ENCODE assay signal across 8 mouse cellular contexts in the genomic region with DNA sequence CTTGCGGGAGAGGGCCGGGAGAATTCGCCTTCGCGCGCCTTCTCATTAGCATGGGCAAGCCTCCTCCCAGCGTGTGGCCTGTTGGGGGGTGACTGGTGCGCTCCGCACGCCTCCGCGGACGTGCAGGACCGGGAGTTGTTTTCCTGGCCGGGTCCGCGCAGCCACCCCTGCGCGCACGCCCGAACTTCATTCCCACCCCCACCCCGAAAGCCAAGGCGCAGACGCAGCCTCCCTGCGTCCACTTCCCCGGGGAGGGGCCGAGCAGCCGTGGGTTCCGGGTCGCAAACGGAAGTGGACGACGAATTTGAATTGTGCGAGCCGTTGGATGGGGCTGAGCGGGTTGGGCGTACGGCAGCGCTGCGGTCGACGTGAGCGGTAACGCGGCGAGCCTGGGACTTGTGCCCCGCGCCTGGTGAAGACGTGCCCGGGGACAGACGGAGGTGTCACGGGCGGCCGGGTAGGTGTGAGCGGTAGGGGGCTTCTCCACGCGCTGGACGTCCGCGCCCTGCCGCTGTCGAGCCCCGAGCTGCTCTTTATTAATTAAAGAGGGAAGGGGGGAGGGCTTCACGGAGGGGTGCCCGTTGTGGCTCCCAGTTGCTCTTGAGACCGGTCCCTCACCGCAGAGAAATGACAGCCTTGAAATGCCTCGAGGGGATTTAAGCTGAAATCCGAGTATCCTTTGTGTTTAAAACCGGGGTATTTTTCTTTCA. TPM values are rescaled to one million over a fixed set of nuclear protein-coding genes. Genes with fewer than 3 reads are reported as not detected.
DNase-seq lines count a peak whose midpoint lies in the region; ATAC-seq and TF ChIP-seq lines count a peak whose summit lies in the region.

A gene (plus strand): TSS at position 74 of the 710 bp plus-strand sequence.

- H3K27ac ChIP-seq in hindbrain, embryonic 10.5 days = peak within 1 kb of the TSS; percentile 96
- peak within 1 kb of the TSS; percentile 82 for H3K27ac ChIP-seq in lung, postnatal 0 days (ENCODE audit: low read length)

- ATAC-seq in frontal cortex, adult (ENCODE audit: low TSS enrichment) = peak; percentile 98
- peak; percentile 98 for ATAC-seq in lung, postnatal 0 days

- no peaks in the 10 kb centered on the region for H3K9me3 ChIP-seq in hindbrain, embryonic 10.5 days
- H3K9me3 ChIP-seq in lung, postnatal 0 days (ENCODE audit: low read length) = no peaks in the 10 kb centered on the region

- H3K4me1 ChIP-seq in hindbrain, embryonic 10.5 days (replicated peaks) = peaks cover 21% of the 10 kb centered on the region
- H3K4me1 ChIP-seq in lung, postnatal 0 days (ENCODE audit: insufficient read depth, low read depth, low read length) = no peaks in the 10 kb centered on the region

- H3K4me2 ChIP-seq in lung, postnatal 0 days (replicated peaks; ENCODE audit: low read depth, low read length) = peak within 1 kb of the TSS; percentile 75

- no peak for TF ChIP-seq CTCF in lung, postnatal 0 days (IDR thresholded peaks at IDR 0.05)

- no peaks in the 10 kb centered on the region for H3K27me3 ChIP-seq in hindbrain, embryonic 10.5 days (ENCODE audit: insufficient read depth, poor library complexity, severe bottlenecking)
- H3K27me3 ChIP-seq in lung, postnatal 0 days (replicated peaks; ENCODE audit: insufficient read depth, low read length) = no peaks in the 10 kb centered on the region

- peak within 1 kb of the TSS; percentile 75 for H3K4me3 ChIP-seq in hindbrain, embryonic 10.5 days
- H3K4me3 ChIP-seq in lung, postnatal 0 days (ENCODE audit: low read depth, low read length) = peak within 1 kb of the TSS; percentile 89

- WGBS in hindbrain, embryonic 10.5 days = under 1% methylated on average over 70 of the region's 70 CpGs
- under 1% methylated on average over 70 of the region's 70 CpGs for WGBS in lung, postnatal 0 days

- TF ChIP-seq EP300 in lung, postnatal 0 days (IDR thresholded peaks at IDR 0.05) = no peak; the same call in 1 of the 2 replicates

- peak; percentile 95 for DNase-seq in MN1 (ENCODE audit: low spot score)
- DNase-seq in cerebellum, adult 9-10 months = peak; percentile 84
- peak; percentile 97 for DNase-seq in hindbrain, embryonic 10.5 days (ENCODE audit: low spot score)
- DNase-seq in layer of hippocampus, adult 9-11 months = peak; percentile 80
- peak; percentile 96 for DNase-seq in lung, postnatal 0 days (ENCODE audit: low spot score)
- DNase-seq in ovary, postnatal 14 days (ENCODE audit: low spot score) = peak; percentile 76
- DNase-seq in thymus, postnatal 14 days = peak; percentile 87

- peaks cover 26% of the 10 kb centered on the region for H3K36me3 ChIP-seq in hindbrain, embryonic 10.5 days
- 0 out of 2 replicates have a peak, but pooled peaks cover 4% of the 10 kb centered on the region for H3K36me3 ChIP-seq in lung, postnatal 0 days (ENCODE audit: insufficient read depth, low read length)

- peak within 1 kb of the TSS; percentile 72 for H3K9ac ChIP-seq in lung, postnatal 0 days (replicated peaks; ENCODE audit: low read depth)

RNA-seq across cellular contexts. Expression of the gene that starts here (rescaled TPM):
- 37.0 and 44.2 TPM in 2 replicates for polyA plus RNA-seq in hindbrain, embryonic 10.5 days (2016; fragmentation: Nextera tagmentation; extraction: Ambion mirVana)
- 7.5 and 9.1 TPM in 2 replicates for polyA plus RNA-seq in lung, postnatal 0 days (2015; fragmentation: Nextera tagmentation; extraction: Ambion mirVana)

Comparison
In these comparisons a context has a peak if more than half of its experiments do, and no peak if none do; other contexts are left out.
1. Peak in every context shown above with its lines: DNase-seq, ATAC-seq, H3K4me3 ChIP-seq and H3K27ac ChIP-seq.